Mouse (Mus musculus) stomach, postnatal 0 days (tissue): ENCODE measurements around the gene Prmt1.

Source experiments
- CTCF ChIP-seq: IDR thresholded peaks from 2 replicates; pipeline ENCODE4 v1.5.1; 2016; ENCODE audit warnings: antibody characterized with exemption, low read depth, mild to moderate bottlenecking, moderate library complexity
- EP300 ChIP-seq: optimal IDR thresholded peaks from 2 replicates; pipeline ENCODE3; 2016; ENCODE audit warnings: antibody characterized with exemption

- no peak for TF ChIP-seq EP300
- TF ChIP-seq CTCF: no peak
Measured at GRCm38 (mm10) chr7:44956266-44956665, 30.1 kb downstream of the Prmt1 start.
